Mouse (Mus musculus) hindbrain, embryonic 14.5 days (tissue): ENCODE measurements around the gene Rora. TPM values are rescaled to one million over a fixed set of nuclear protein-coding genes. Genes with fewer than 3 reads are reported as not detected.

Experiments
- ATAC-seq: fragments of 200-750 bp; cut with Nextera tagmentation; 2 replicates; pipeline ENCODE4 v1.8.0; 2017; ENCODE audit warnings: moderate number of reproducible peaks, mild to moderate bottlenecking, moderate TSS enrichment, moderate library complexity; ENCODE audit not compliant: low FRiP score
- DNase-seq: peaks from one replicate; pipeline ENCODE4 v3.0.0-alpha.2; 2015; ENCODE audit warnings: low spot score
- H3K27ac ChIP-seq: fragments of 300-500 bp; sonication (generic); 2 replicates; pipeline ENCODE4 v1.5.1; 2014; ENCODE audit warnings: mild to moderate bottlenecking, moderate library complexity
- H3K27me3 ChIP-seq: fragments of 300-500 bp; sonication (generic); 2 replicates; pipeline ENCODE4 v1.6.1; 2014; ENCODE audit warnings: mild to moderate bottlenecking, low read length, mixed read lengths; ENCODE audit not compliant: control insufficient read depth, insufficient read depth
- H3K36me3 ChIP-seq: fragments of 300-500 bp; sonication (generic); replicated peaks from 2 replicates; pipeline ENCODE4 v1.6.1; 2014; ENCODE audit not compliant: control insufficient read depth, insufficient read depth
- H3K4me1 ChIP-seq: fragments of 300-500 bp; sonication (generic); replicated peaks from 2 replicates; pipeline ENCODE4 v1.6.1; 2014; ENCODE audit warnings: antibody characterized with exemption, low read length, mixed read lengths; ENCODE audit not compliant: control insufficient read depth, insufficient read depth
- H3K4me2 ChIP-seq: fragments of 300-500 bp; sonication (generic); replicated peaks from 2 replicates; pipeline ENCODE4 v1.6.1; 2014; ENCODE audit warnings: mild to moderate bottlenecking, moderate library complexity
- H3K4me3 ChIP-seq: fragments of 300-500 bp; sonication (generic); replicated peaks from 2 replicates; pipeline ENCODE4 v1.5.1; 2014; ENCODE audit warnings: mild to moderate bottlenecking, low read length
- H3K9ac ChIP-seq: fragments of 300-500 bp; sonication (generic); 2 replicates; pipeline ENCODE4 v1.6.1; 2014
- H3K9me3 ChIP-seq: fragments of 300-500 bp; sonication (generic); 2 replicates; pipeline ENCODE4 v1.6.1; 2016; ENCODE audit warnings: low read length; ENCODE audit not compliant: control insufficient read depth
- WGBS: fragments of 180-500 bp; shearing (Covaris S2); extraction: QIAGEN DNeasy Blood & Tissue Kit; methylation state at CpG from one replicate; pipeline ENCODE4 v1.1.7; 2014; 5-methylcytosine and 5-hydroxymethylcytosine counted together
- polyA plus RNA-seq: library from polyadenylated mRNA; unstranded; fragments of >200 nt; fragmentation: Nextera tagmentation; extraction: Ambion mirVana; gene quantifications from 2 replicates; pipeline ENCODE4 v1.2.1, GENCODE M21; 2014

Rora gene
- polyA plus RNA-seq, 1 experiment from 2014 or later, result 22.0 TPM

DNA sequence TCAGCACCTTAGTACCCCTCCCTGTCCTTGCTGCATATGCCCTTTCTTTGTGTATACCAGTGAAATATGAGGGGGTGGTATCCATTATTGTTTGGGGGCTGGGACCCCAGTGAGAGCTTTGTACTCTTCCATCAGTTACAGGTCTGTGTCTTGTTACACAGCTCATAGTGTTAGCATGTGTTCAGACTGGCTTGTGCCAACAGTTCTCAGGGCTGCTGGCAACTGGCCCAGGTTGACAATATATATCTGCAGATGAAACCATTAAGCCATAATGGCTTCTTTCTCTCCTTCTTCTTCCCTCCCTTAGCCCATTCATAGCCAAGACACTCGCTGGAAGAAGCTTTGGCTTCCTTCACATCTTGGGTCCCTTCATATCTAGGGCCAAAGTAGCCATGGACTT is 263.2 kb downstream of the Rora start:
- Histone ChIP-seq H3K4me2 (no peak overlapping the region), H3K9ac (no peak overlapping the region), H3K9me3 (no peaks in the 10 kb centered on the region), H3K27me3 (no peaks in the 10 kb centered on the region), H3K4me1 (peaks cover 15% of the 10 kb centered on the region), H3K4me3 (no peak overlapping the region), H3K27ac (no peak overlapping the region), H3K36me3 (no peaks in the 10 kb centered on the region)
- ATAC-seq, result no peak; the same call in 1 of the 2 replicates
- peak; percentile 69 for DNase-seq
- 61% methylated on average over 1 of the region's 1 CpGs for WGBS

DNA sequence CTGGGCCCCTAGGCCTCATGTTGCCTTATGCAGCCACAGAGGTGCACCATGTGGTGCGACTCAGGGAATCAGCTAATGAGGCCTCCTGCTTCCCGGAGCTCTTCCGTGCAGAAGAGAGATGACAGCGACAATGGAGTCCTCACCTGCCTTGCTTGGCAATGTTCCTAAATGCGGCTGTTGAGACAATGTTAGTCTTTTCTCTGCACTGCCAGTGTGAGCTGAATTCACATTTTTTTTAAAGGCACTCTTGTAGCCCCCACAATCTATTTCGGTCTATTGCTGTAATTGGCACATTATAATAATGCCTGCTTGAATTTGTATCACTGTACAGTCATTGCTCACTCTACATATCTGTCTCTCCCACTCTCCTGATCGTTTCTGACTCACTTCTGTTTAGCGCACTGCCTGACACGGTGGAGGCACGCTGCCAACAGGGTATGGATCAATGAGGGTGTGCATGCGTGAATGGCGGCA is 269.6 kb downstream of the Rora start:
- Histone ChIP-seq H3K4me2 (no peak overlapping the region), H3K4me3 (no peak overlapping the region), H3K36me3 (no peaks in the 10 kb centered on the region), H3K9me3 (no peaks in the 10 kb centered on the region), H3K27ac (no peak overlapping the region), H3K27me3 (no peaks in the 10 kb centered on the region), H3K9ac (no peak overlapping the region), H3K4me1 (no peaks in the 10 kb centered on the region)
- peak; percentile 46; the same call in 1 of the 2 replicates for ATAC-seq
- 54% methylated on average over 12 of the region's 12 CpGs for WGBS
- DNase-seq, result no peak

DNA sequence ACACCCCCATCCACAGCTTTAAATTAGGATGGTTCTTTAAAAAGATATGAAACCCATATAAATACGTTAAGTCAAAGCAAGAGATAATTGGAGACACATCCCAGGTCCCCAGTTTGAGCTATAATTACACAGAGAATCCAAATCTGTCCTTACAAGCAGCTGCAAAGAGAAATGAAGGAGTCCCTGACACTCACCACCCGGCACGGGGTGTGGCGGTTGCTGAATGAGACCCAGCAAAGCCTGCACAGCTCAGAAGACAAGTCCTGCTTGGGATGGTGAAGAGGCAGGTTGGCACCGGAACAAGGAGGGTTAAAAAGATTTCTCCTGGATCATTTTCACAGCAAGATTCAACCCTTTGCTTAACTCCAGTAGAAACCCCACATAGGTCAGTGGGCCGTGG is 272.8 kb downstream of the Rora start:
- H3K36me3 ChIP-seq, result no peaks in the 10 kb centered on the region
- no peaks in the 10 kb centered on the region for H3K27me3 ChIP-seq
- no peak for ATAC-seq
- 0 out of 2 replicates have a peak, but pooled peaks cover 3% of the 10 kb centered on the region for H3K4me1 ChIP-seq
- no peak overlapping the region for H3K4me2 ChIP-seq
- no peak overlapping the region for H3K27ac ChIP-seq
- H3K4me3 ChIP-seq, result no peak overlapping the region
- WGBS, result 96% methylated on average over 6 of the region's 6 CpGs
- no peak for DNase-seq
- no peaks in the 10 kb centered on the region for H3K9me3 ChIP-seq
- H3K9ac ChIP-seq, result no peak overlapping the region

DNA sequence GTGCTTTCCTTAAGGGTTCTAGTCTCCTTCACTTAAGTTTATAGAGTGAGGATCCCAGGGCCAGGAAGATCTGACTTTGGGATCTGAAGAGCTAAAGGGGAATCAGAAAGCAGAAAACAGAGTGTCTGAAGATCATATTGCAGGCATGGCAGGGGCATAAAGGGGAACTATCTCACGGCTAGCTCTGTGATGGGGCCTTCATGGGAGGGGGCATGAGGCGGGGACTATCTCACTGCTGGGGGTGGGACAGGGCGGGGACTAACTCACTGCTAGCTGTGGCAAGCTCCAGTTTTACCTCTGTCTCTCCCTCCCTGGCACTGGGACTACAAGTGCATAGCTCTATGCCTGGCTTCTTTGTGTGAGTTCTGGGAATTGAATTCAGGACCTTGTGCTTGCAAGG is 279.6 kb downstream of the Rora start:
- ATAC-seq, result no peak
- WGBS, result 57% methylated on average over 3 of the region's 3 CpGs
- no peak overlapping the region for H3K9ac ChIP-seq

DNA sequence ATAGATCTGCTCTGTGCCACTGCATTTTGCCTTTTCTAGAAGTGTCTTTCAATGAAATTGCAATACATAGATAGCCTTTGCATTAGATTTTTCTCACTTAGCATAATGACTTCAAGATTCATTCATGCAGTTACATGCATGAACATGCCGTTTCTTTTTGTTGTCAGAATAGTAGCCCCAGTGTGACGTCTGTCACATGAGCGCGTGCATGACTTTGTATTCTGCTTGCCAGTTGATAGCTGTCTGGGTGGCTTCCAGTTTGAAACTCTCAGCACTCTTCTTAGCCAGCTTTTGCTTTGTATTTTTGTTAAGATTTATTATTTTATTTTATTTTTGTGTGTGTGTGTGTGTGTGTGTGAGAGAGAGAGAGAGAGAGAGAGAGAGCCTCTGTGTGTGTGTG is 280.7 kb downstream of the Rora start:
- H3K27ac ChIP-seq, result no peak overlapping the region
- no peak for ATAC-seq
- H3K9ac ChIP-seq, result no peak overlapping the region
- H3K4me1 ChIP-seq, result 0 out of 2 replicates have a peak, but pooled peaks cover 3% of the 10 kb centered on the region
- H3K4me2 ChIP-seq, result no peak overlapping the region
- DNase-seq, result no peak
- H3K9me3 ChIP-seq, result no peaks in the 10 kb centered on the region; the same call in 1 of the 2 replicates
- no peak overlapping the region for H3K4me3 ChIP-seq
- WGBS, result 53% methylated on average over 4 of the region's 4 CpGs
- H3K27me3 ChIP-seq, result no peaks in the 10 kb centered on the region
- no peaks in the 10 kb centered on the region for H3K36me3 ChIP-seq

More for the DNA sequence above, 279.6 kb downstream of the Rora start:
- H3K4me3 ChIP-seq, result no peak overlapping the region
- no peak overlapping the region for H3K27ac ChIP-seq
- no peak overlapping the region for H3K4me2 ChIP-seq
- no peaks in the 10 kb centered on the region; the same call in 1 of the 2 replicates for H3K9me3 ChIP-seq
- H3K27me3 ChIP-seq, result no peaks in the 10 kb centered on the region
- no peaks in the 10 kb centered on the region for H3K36me3 ChIP-seq
- H3K4me1 ChIP-seq, result 0 out of 2 replicates have a peak, but pooled peaks cover 3% of the 10 kb centered on the region
- no peak for DNase-seq

DNA sequence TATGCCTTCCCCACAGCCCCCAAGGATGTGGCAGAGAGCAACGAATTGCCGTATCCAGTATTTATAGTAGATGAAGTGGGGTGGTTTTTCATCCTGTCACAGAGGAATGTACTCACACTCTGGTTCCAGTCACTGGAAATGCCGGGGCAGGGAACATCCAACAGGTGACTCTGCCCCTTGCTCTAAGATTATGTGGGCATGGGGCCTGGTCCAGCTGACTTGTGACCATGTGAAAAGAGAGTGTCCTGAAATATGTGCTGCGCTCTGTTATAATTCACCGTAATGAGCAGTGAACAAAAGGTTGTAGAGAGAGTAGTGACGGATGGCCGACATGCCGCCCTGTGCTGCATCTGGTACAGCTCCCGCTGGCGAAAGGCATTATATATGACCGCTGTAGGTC is 282.0 kb downstream of the Rora start:
- DNase-seq (no peak), ATAC-seq (no peak)
- no peak overlapping the region for H3K9ac ChIP-seq
- no peaks in the 10 kb centered on the region for H3K27me3 ChIP-seq
- H3K36me3 ChIP-seq, result no peaks in the 10 kb centered on the region
- H3K4me1 ChIP-seq, result no peaks in the 10 kb centered on the region
- H3K9me3 ChIP-seq, result no peaks in the 10 kb centered on the region; the same call in 1 of the 2 replicates
- WGBS, result 75% methylated on average over 11 of the region's 11 CpGs
- no peak overlapping the region for H3K4me3 ChIP-seq
- H3K27ac ChIP-seq, result no peak overlapping the region
- no peak overlapping the region for H3K4me2 ChIP-seq

GRCm38 (mm10) chr9:68941037-68941436 is 287.5 kb downstream of the Rora start:
- DNase-seq, result no peak

DNA sequence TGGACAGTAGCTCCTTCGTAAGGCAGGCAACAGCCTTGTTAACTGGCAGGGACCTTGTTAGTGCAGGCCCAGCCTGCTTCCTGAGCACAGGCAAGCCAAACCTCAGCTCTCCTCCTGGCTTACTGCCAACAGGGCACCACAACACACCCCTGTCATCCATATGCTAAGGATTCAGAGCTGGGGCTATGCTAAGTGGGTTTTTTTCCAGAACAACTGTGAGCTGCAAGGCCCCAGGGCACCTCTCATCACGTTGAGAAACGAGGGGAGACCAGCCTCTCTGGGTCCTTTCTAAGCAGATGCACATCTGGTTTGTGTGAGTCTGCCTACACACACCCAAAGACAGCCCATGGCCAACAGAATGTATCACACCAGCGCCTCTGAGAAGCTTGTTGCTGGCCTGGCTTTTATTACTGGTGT is 289.0 kb downstream of the Rora start:
- H3K36me3 ChIP-seq, result no peaks in the 10 kb centered on the region
- H3K9me3 ChIP-seq, result no peaks in the 10 kb centered on the region
- H3K4me1 ChIP-seq, result no peaks in the 10 kb centered on the region; the same call in 1 of the 2 replicates
- H3K27ac ChIP-seq, result no peak overlapping the region
- no peak overlapping the region for H3K4me2 ChIP-seq
- no peak for ATAC-seq
- H3K9ac ChIP-seq, result no peak overlapping the region
- H3K4me3 ChIP-seq, result no peak overlapping the region
- 64% methylated on average over 4 of the region's 4 CpGs for WGBS
- no peak for DNase-seq
- H3K27me3 ChIP-seq, result no peaks in the 10 kb centered on the region

More at GRCm38 (mm10) chr9:68941037-68941436, 287.5 kb downstream of the Rora start:
- Histone ChIP-seq H3K27me3 (no peaks in the 10 kb centered on the region), H3K4me1 (no peaks in the 10 kb centered on the region; the same call in 1 of the 2 replicates), H3K9ac (no peak overlapping the region), H3K27ac (no peak overlapping the region), H3K4me3 (no peak overlapping the region), H3K9me3 (no peaks in the 10 kb centered on the region; the same call in 1 of the 2 replicates), H3K4me2 (no peak overlapping the region), H3K36me3 (no peaks in the 10 kb centered on the region)
- WGBS, result 58% methylated on average over 7 of the region's 7 CpGs
- no peak for ATAC-seq

DNA sequence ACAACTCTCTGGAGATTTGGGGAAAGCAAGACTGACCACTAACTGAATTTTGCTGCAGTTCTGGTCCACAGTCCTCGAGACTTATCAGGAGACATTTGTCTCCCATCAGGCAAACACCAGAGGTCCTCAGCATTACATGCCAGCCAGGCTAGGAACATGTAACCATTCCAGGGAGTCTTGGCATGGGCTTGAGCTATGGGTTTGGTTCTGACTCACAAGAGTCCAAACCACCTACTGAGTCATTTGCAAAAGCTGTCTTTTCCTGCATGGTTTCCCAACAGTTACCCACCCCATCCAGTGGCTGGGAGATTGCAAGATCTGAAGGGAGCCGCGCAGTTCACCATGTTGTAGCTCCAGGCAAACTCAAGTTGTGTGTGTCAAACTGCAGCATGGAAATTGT is 290.4 kb downstream of the Rora start:
- DNase-seq (no peak), ATAC-seq (no peak)
- WGBS, result 98% methylated on average over 3 of the region's 3 CpGs

DNA sequence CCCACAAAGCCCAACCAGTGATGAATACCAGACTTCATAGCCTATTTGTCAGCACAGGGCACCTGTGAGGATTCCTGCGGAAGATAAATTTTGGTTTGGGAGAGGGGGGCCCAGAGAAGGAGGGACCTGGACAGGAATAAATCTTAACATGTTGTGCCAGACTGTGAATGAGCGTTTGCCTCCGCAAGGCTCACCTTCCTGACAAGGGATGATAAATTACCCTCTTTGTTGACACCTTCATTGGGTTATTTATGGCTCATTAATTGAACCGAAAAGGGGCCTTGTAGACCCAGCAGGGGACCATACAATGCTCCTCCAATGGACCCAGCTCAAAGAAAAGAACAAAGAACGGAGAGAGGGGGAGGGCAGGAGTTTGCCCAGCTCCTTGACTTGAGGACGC is 294.1 kb downstream of the Rora start:
- Histone ChIP-seq H3K4me1 (no peaks in the 10 kb centered on the region), H3K9me3 (no peaks in the 10 kb centered on the region), H3K4me3 (no peak overlapping the region), H3K36me3 (no peaks in the 10 kb centered on the region), H3K27ac (no peak overlapping the region), H3K4me2 (no peak overlapping the region), H3K9ac (no peak overlapping the region), H3K27me3 (no peaks in the 10 kb centered on the region)
- ATAC-seq (no peak), DNase-seq (no peak)
- 10% methylated on average over 6 of the region's 6 CpGs for WGBS

More for the DNA sequence above, 290.4 kb downstream of the Rora start:
- Histone ChIP-seq H3K9me3 (no peaks in the 10 kb centered on the region), H3K9ac (no peak overlapping the region), H3K27ac (no peak overlapping the region), H3K36me3 (no peaks in the 10 kb centered on the region), H3K4me2 (no peak overlapping the region), H3K27me3 (no peaks in the 10 kb centered on the region), H3K4me1 (no peaks in the 10 kb centered on the region; the same call in 1 of the 2 replicates), H3K4me3 (no peak overlapping the region)
